Mouse (Mus musculus) hindbrain, embryonic 10.5 days (tissue): Measurements from ENCODE around the gene Olfr1535. TPM values are rescaled to one million over a fixed set of nuclear protein-coding genes. Genes with fewer than 3 reads are reported as not detected.

Experiments used
- DNase-seq: peaks from one replicate; pipeline ENCODE4 v3.0.0-alpha.2; 2017; ENCODE audit warnings: low spot score
- H3K27ac ChIP-seq: fragments of 300-500 bp; sonication (generic); 2 replicates; pipeline ENCODE4 v1.5.1; 2016; ENCODE audit warnings: mild to moderate bottlenecking, moderate library complexity
- H3K27me3 ChIP-seq: fragments of 300-500 bp; sonication (generic); 2 replicates; pipeline ENCODE4 v1.6.1; 2016; ENCODE audit warnings: mild to moderate bottlenecking; ENCODE audit not compliant: poor library complexity, insufficient read depth, severe bottlenecking
- H3K36me3 ChIP-seq: fragments of 300-500 bp; sonication (generic); 2 replicates; pipeline ENCODE4 v1.6.1; 2016; ENCODE audit warnings: mild to moderate bottlenecking, moderate library complexity
- H3K4me1 ChIP-seq: fragments of 300-500 bp; sonication (generic); replicated peaks from 2 replicates; pipeline ENCODE4 v1.6.1; 2016; ENCODE audit warnings: mild to moderate bottlenecking
- H3K4me3 ChIP-seq: fragments of 300-500 bp; sonication (generic); 2 replicates; pipeline ENCODE4 v1.5.1; 2016; ENCODE audit warnings: mild to moderate bottlenecking, moderate library complexity
- H3K9me3 ChIP-seq: fragments of 300-500 bp; sonication (generic); 2 replicates; pipeline ENCODE4 v1.6.1; 2016; ENCODE audit warnings: mild to moderate bottlenecking, moderate library complexity
- WGBS: fragments of 180-500 bp; shearing (Covaris S2); methylation state at CpG from one replicate; pipeline ENCODE4 v1.1.7; 2016; 5-methylcytosine and 5-hydroxymethylcytosine counted together
- polyA plus RNA-seq: library from polyadenylated mRNA; unstranded; fragments of >200 nt; fragmentation: Nextera tagmentation; extraction: Ambion mirVana; gene quantifications from 2 replicates; pipeline ENCODE4 v1.2.1, GENCODE M21; 2016

Gene Olfr1535
- polyA plus RNA-seq: not detected in 2 replicates

GRCm38 (mm10) chr13:21559793-21560192 is at the start of gene Olfr1535:
Gene Olfr1535 (minus strand): TSS chr13:21559893.
- Histone ChIP-seq H3K4me1 (no peaks in the 10 kb centered on the region), H3K27ac (no peak within 1 kb of the TSS), H3K27me3 (no peaks in the 10 kb centered on the region), H3K4me3 (no peak within 1 kb of the TSS), H3K9me3 (no peaks in the 10 kb centered on the region), H3K36me3 (no peaks in the 10 kb centered on the region)
- 59% methylated on average over 1 of the region's 1 CpGs for WGBS
- DNase-seq: no peak

GRCm38 (mm10) chr13:21591618-21592017 is 31.9 kb upstream of the Olfr1535 start:
- H3K27me3 ChIP-seq: no peaks in the 10 kb centered on the region
- H3K9me3 ChIP-seq: 0 out of 2 replicates have a peak, but pooled peaks cover 5% of the 10 kb centered on the region
- no peak overlapping the region for H3K27ac ChIP-seq
- no peaks in the 10 kb centered on the region for H3K36me3 ChIP-seq
- 70% methylated on average over 2 of the region's 2 CpGs for WGBS
- no peaks in the 10 kb centered on the region for H3K4me1 ChIP-seq
- no peak overlapping the region for H3K4me3 ChIP-seq
- no peak for DNase-seq

GRCm38 (mm10) chr13:21581659-21582058 is 22.0 kb upstream of the Olfr1535 start, which contains the start of gene Olfr1364:
Gene Olfr1364 (minus strand): TSS chr13:21581759.
- 88% methylated on average over 2 of the region's 2 CpGs for WGBS
- no peak for DNase-seq
- Histone ChIP-seq H3K27ac (no peak within 1 kb of the TSS), H3K9me3 (no peaks in the 10 kb centered on the region), H3K27me3 (no peaks in the 10 kb centered on the region), H3K4me1 (no peaks in the 10 kb centered on the region), H3K4me3 (no peak within 1 kb of the TSS), H3K36me3 (no peaks in the 10 kb centered on the region)

- H3K4me1 ChIP-seq: no peaks in the 10 kb centered on the region
- DNase-seq: no peak
- no peaks in the 10 kb centered on the region for H3K27me3 ChIP-seq
- H3K4me3 ChIP-seq: no peak overlapping the region
- H3K36me3 ChIP-seq: no peaks in the 10 kb centered on the region
- H3K9me3 ChIP-seq: no peaks in the 10 kb centered on the region
- H3K27ac ChIP-seq: no peak overlapping the region
- 68% methylated on average over 3 of the region's 3 CpGs for WGBS
Measured at GRCm38 (mm10) chr13:21550416-21551110, 9.1 kb downstream of the Olfr1535 start.

GRCm38 (mm10) chr13:21549487-21549886 is 10.2 kb downstream of the Olfr1535 start:
- H3K4me3 ChIP-seq: no peak overlapping the region
- 90% methylated on average over 3 of the region's 3 CpGs for WGBS
- no peaks in the 10 kb centered on the region for H3K27me3 ChIP-seq
- no peaks in the 10 kb centered on the region for H3K9me3 ChIP-seq
- H3K27ac ChIP-seq: no peak overlapping the region
- no peaks in the 10 kb centered on the region for H3K36me3 ChIP-seq
- DNase-seq: no peak
- no peaks in the 10 kb centered on the region for H3K4me1 ChIP-seq

- Histone ChIP-seq H3K27me3 (no peaks in the 10 kb centered on the region), H3K9me3 (no peaks in the 10 kb centered on the region), H3K27ac (no peak within 1 kb of the TSS), H3K4me1 (no peaks in the 10 kb centered on the region), H3K4me3 (no peak within 1 kb of the TSS), H3K36me3 (no peaks in the 10 kb centered on the region)
- 73% methylated on average over 1 of the region's 1 CpGs for WGBS
- DNase-seq: no peak
Measured at GRCm38 (mm10) chr13:21542708-21543107, 17.0 kb downstream of the Olfr1535 start, which contains the start of gene Olfr1366. Gene Olfr1366 (minus strand): TSS chr13:21542808.

GRCm38 (mm10) chr13:21530781-21531201 is 28.9 kb downstream of the Olfr1535 start, which contains the start of gene Zkscan8:
Gene Zkscan8 (minus strand): TSS chr13:21531120.
- H3K36me3 ChIP-seq: peaks cover 12% of the 10 kb centered on the region
- H3K27me3 ChIP-seq: no peaks in the 10 kb centered on the region
- peak within 1 kb of the TSS; percentile 88 for H3K4me3 ChIP-seq
- peaks cover 9% of the 10 kb centered on the region for H3K4me1 ChIP-seq
- under 1% methylated on average over 39 of the region's 39 CpGs for WGBS
- peak within 1 kb of the TSS; percentile 100 for H3K27ac ChIP-seq
- peak; percentile 92 for DNase-seq
- H3K9me3 ChIP-seq: no peaks in the 10 kb centered on the region

GRCm38 (mm10) chr13:21530136-21530535 is 29.6 kb downstream of the Olfr1535 start:
- H3K4me3 ChIP-seq: peak overlapping the region; percentile 88
- H3K4me1 ChIP-seq: peaks cover 9% of the 10 kb centered on the region
- H3K9me3 ChIP-seq: no peaks in the 10 kb centered on the region
- no peak overlapping the region; the same call in 1 of the 2 replicates for H3K27ac ChIP-seq
- H3K27me3 ChIP-seq: no peaks in the 10 kb centered on the region
- 58% methylated on average over 7 of the region's 7 CpGs for WGBS
- H3K36me3 ChIP-seq: peaks cover 18% of the 10 kb centered on the region
- DNase-seq: no peak

- no peaks in the 10 kb centered on the region for H3K9me3 ChIP-seq
- H3K36me3 ChIP-seq: no peaks in the 10 kb centered on the region
- peaks cover 4% of the 10 kb centered on the region; the same call in 1 of the 2 replicates for H3K4me1 ChIP-seq
- H3K27ac ChIP-seq: peak overlapping the region; percentile 93
- WGBS: under 1% methylated on average over 21 of the region's 21 CpGs
- peak; percentile 87 for DNase-seq
- no peaks in the 10 kb centered on the region for H3K27me3 ChIP-seq
- H3K4me3 ChIP-seq: peak overlapping the region; percentile 72
Measured at GRCm38 (mm10) chr13:21506221-21506649, 53.5 kb downstream of the Olfr1535 start.

Other genes with a start within 250 kb of the Olfr1535 start
- 0.12 TPM in 1 of 2 replicates, not detected in the other for gene Gpx6, start 247.8 kb downstream of the Olfr1535 start, polyA plus RNA-seq
- not detected in 2 replicates for gene Olfr1367, start 213.0 kb downstream of the Olfr1535 start, polyA plus RNA-seq
- gene Zscan12, start 197.1 kb downstream of the Olfr1535 start, polyA plus RNA-seq: 16.9 and 20.2 TPM in 2 replicates
- gene Zkscan3, start 157.1 kb downstream of the Olfr1535 start, polyA plus RNA-seq: 76.8 and 87.6 TPM in 2 replicates
- gene Pgbd1, start 118.8 kb downstream of the Olfr1535 start, polyA plus RNA-seq: 4.3 and 5.5 TPM in 2 replicates
- gene Zscan26, start 106.2 kb downstream of the Olfr1535 start, polyA plus RNA-seq: 20.6 and 23.6 TPM in 2 replicates
- 2.0 and 2.5 TPM in 2 replicates for gene Nkapl, start 91.4 kb downstream of the Olfr1535 start, polyA plus RNA-seq
- 4.2 and 4.4 TPM in 2 replicates for gene Zkscan4, start 81.0 kb downstream of the Olfr1535 start, polyA plus RNA-seq
- 1.7 TPM in 1 of 2 replicates, not detected in the other for gene Gm10065, start 80.5 kb downstream of the Olfr1535 start, polyA plus RNA-seq
- 0.16 and 0.39 TPM in 2 replicates for gene AK157302, start 64.7 kb downstream of the Olfr1535 start, polyA plus RNA-seq
- 5.3 and 6.4 TPM in 2 replicates for gene Gm11273, start 58.5 kb downstream of the Olfr1535 start, polyA plus RNA-seq
- gene Zkscan8, start 28.8 kb downstream of the Olfr1535 start, polyA plus RNA-seq: 5.0 and 6.7 TPM in 2 replicates
- 0.29 TPM in 1 of 2 replicates, not detected in the other for gene Olfr1366, start 17.1 kb downstream of the Olfr1535 start, polyA plus RNA-seq
- gene Olfr1364, start 21.9 kb upstream of the Olfr1535 start, polyA plus RNA-seq: not detected in 2 replicates
- gene Olfr1362, start 54.1 kb upstream of the Olfr1535 start, polyA plus RNA-seq: not detected in 2 replicates
- not detected in 2 replicates for gene Olfr11, start 82.6 kb upstream of the Olfr1535 start, polyA plus RNA-seq
- gene Olfr1361, start 103.5 kb upstream of the Olfr1535 start, polyA plus RNA-seq: not detected in 2 replicates
- not detected in 2 replicates for gene Olfr1360, start 117.5 kb upstream of the Olfr1535 start, polyA plus RNA-seq
- not detected in 2 replicates for gene Olfr1359, start 138.2 kb upstream of the Olfr1535 start, polyA plus RNA-seq
- 2.2 TPM in 1 of 2 replicates, not detected in the other for gene Hist1h2bl, start 156.2 kb upstream of the Olfr1535 start, polyA plus RNA-seq
- gene Hist1h2ai, start 156.5 kb upstream of the Olfr1535 start, polyA plus RNA-seq: 16.6 and 22.9 TPM in 2 replicates
- gene Hist1h3h, start 157.8 kb upstream of the Olfr1535 start, polyA plus RNA-seq: 12.7 and 15.7 TPM in 2 replicates
- gene Hist1h2bm, start 162.2 kb upstream of the Olfr1535 start, polyA plus RNA-seq: 5.2 and 6.1 TPM in 2 replicates
- 0.58 and 0.85 TPM in 2 replicates for gene Hist1h4j, start 175.2 kb upstream of the Olfr1535 start, polyA plus RNA-seq
- gene Hist1h4k, start 190.6 kb upstream of the Olfr1535 start, polyA plus RNA-seq: 2.8 and 4.2 TPM in 2 replicates
- gene Hist1h2ak, start 193.9 kb upstream of the Olfr1535 start, polyA plus RNA-seq: 14.0 and 21.0 TPM in 2 replicates
- gene Hist1h2bn, start 194.2 kb upstream of the Olfr1535 start, polyA plus RNA-seq: 1.0 and 3.4 TPM in 2 replicates
- 39.0 and 41.1 TPM in 2 replicates for gene Hist1h1b, start 220.7 kb upstream of the Olfr1535 start, polyA plus RNA-seq
- gene Hist1h3i, start 223.5 kb upstream of the Olfr1535 start, polyA plus RNA-seq: 112 and 120 TPM in 2 replicates
- 9.9 and 11.4 TPM in 2 replicates for gene Hist1h2an, start 227.3 kb upstream of the Olfr1535 start, polyA plus RNA-seq
- gene Hist1h2bp, start 227.6 kb upstream of the Olfr1535 start, polyA plus RNA-seq: 2.4 and 3.3 TPM in 2 replicates